Mouse (Mus musculus) limb, embryonic 15.5 days (tissue): Measurements from ENCODE around the gene Rhog. TPM values are rescaled to one million over a fixed set of nuclear protein-coding genes. Genes with fewer than 3 reads are reported as not detected.
"Not testable (repeated sequence)": the region's sequence is repeated elsewhere in the genome, so short reads cannot be mapped to it uniquely, and the experiment has no call there.

Source experiments
- ATAC-seq: fragments of 200-750 bp; cut with Nextera tagmentation; 2 replicates; pipeline ENCODE4 v1.8.0; 2017; ENCODE audit warnings: low read depth, moderate TSS enrichment; ENCODE audit not compliant: insufficient number of reproducible peaks, low FRiP score, low TSS enrichment
- H3K27ac ChIP-seq: fragments of 300-500 bp; sonication (generic); 2 replicates; pipeline ENCODE4 v1.5.1; 2015; ENCODE audit warnings: moderate library complexity, mild to moderate bottlenecking, inconsistent platforms
- H3K27me3 ChIP-seq: fragments of 300-500 bp; sonication (generic); 2 replicates; pipeline ENCODE4 v1.6.1; 2015; ENCODE audit warnings: inconsistent platforms
- H3K36me3 ChIP-seq: fragments of 300-500 bp; sonication (generic); 2 replicates; pipeline ENCODE4 v1.6.1; 2015; ENCODE audit warnings: inconsistent platforms
- H3K4me1 ChIP-seq: fragments of 300-500 bp; sonication (generic); 2 replicates; pipeline ENCODE4 v1.6.1; 2015; ENCODE audit warnings: inconsistent platforms
- H3K4me2 ChIP-seq: fragments of 300-500 bp; sonication (generic); 2 replicates; pipeline ENCODE4 v1.6.1; 2015; ENCODE audit warnings: mild to moderate bottlenecking, inconsistent platforms
- H3K4me3 ChIP-seq: fragments of 300-500 bp; sonication (generic); 2 replicates; pipeline ENCODE4 v1.5.1; 2015; ENCODE audit warnings: mild to moderate bottlenecking, inconsistent platforms
- H3K9ac ChIP-seq: fragments of 300-500 bp; sonication (generic); 2 replicates; pipeline ENCODE4 v1.6.1; 2015; ENCODE audit warnings: inconsistent platforms
- H3K9me3 ChIP-seq: fragments of 300-500 bp; sonication (generic); 2 replicates; pipeline ENCODE4 v1.6.1; 2016; ENCODE audit warnings: inconsistent platforms
- WGBS: fragments of 180-500 bp; shearing (Covaris S2); methylation state at CpG from one replicate; pipeline ENCODE4 v1.1.7; 2015; 5-methylcytosine and 5-hydroxymethylcytosine counted together
- polyA plus RNA-seq: library from polyadenylated mRNA; unstranded; fragments of >200 nt; fragmentation: Nextera tagmentation; extraction: Ambion mirVana; gene quantifications from 2 replicates; pipeline ENCODE4 v1.2.1, GENCODE M21; 2015

Gene Rhog
- polyA plus RNA-seq, 1 experiment from 2014 or later, result 65.2 TPM

- ATAC-seq, result peak; percentile 89
- Histone ChIP-seq H3K4me2 (peak overlapping the region; percentile 82), H3K27me3 (no peaks in the 10 kb centered on the region), H3K4me3 (peak overlapping the region; percentile 86), H3K4me1 (peaks cover 15% of the 10 kb centered on the region), H3K27ac (peak overlapping the region; percentile 78), H3K9ac (peak overlapping the region; percentile 48), H3K36me3 (no peaks in the 10 kb centered on the region), H3K9me3 (no peaks in the 10 kb centered on the region)
- 0% methylated on average over 34 of the region's 34 CpGs for WGBS
Measured at GRCm38 (mm10) chr7:102267113-102267579, 11.3 kb upstream of the Rhog start.

DNA sequence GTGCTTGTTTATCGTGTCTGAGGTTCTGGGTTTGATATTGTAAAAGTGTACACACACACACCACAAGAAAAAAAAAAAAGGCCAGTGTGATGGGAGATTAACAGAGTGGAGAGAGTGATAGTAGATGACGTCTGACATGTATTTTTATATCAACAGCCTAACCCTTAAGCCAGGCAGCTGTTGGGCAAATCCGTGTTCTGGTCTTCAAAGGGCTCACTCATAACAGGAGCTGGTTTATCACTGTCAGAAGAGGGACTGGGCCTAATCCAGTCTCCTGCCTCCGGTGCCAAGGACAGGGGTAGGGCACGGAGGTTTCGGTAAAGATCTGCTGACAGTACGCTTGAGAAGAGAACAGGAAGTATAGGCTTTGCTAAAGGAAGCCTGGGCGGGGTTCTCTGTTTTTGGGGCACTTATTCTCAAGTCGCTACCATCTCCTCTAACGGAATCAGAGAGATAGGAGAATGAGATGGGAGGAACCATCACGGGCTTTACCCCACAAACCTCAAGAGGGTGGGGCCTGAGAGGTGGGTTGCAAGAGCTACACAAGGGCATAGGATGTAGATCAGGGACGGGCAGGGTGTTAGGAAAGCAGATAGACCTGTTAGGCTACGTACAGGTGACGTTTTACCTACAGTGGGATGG lies 10.7 kb upstream of the Rhog start:
- H3K4me3 ChIP-seq, result peak overlapping the region; percentile 86
- peak overlapping the region; percentile 78; the same call in 1 of the 2 replicates for H3K27ac ChIP-seq
- peaks cover 15% of the 10 kb centered on the region for H3K4me1 ChIP-seq
- peak overlapping the region; percentile 82; the same call in 1 of the 2 replicates for H3K4me2 ChIP-seq
- WGBS, result 52% methylated on average over 14 of the region's 14 CpGs
- no peak overlapping the region for H3K9ac ChIP-seq
- no peaks in the 10 kb centered on the region for H3K36me3 ChIP-seq
- H3K27me3 ChIP-seq, result no peaks in the 10 kb centered on the region
- H3K9me3 ChIP-seq, result no peaks in the 10 kb centered on the region
- ATAC-seq, result no peak

GRCm38 (mm10) chr7:102266021-102266400 lies 10.2 kb upstream of the Rhog start:
- H3K27me3 ChIP-seq, H3K27ac ChIP-seq, H3K36me3 ChIP-seq, H3K9ac ChIP-seq, H3K9me3 ChIP-seq, ATAC-seq, H3K4me2 ChIP-seq, H3K4me3 ChIP-seq: not testable (repeated sequence)
- 90% methylated on average over 10 of the region's 10 CpGs for WGBS
- peaks cover 15% of the 10 kb centered on the region for H3K4me1 ChIP-seq

- no peak for ATAC-seq
- H3K9me3 ChIP-seq, result no peaks in the 10 kb centered on the region
- no peaks in the 10 kb centered on the region for H3K36me3 ChIP-seq
- WGBS, result 83% methylated on average over 2 of the region's 2 CpGs
- H3K9ac ChIP-seq, result no peak overlapping the region
- no peak overlapping the region for H3K27ac ChIP-seq
- H3K4me2 ChIP-seq, result no peak overlapping the region
- no peaks in the 10 kb centered on the region for H3K27me3 ChIP-seq
- H3K4me3 ChIP-seq, result no peak overlapping the region
- peaks cover 5% of the 10 kb centered on the region; the same call in 1 of the 2 replicates for H3K4me1 ChIP-seq
Measured at GRCm38 (mm10) chr7:102263020-102263419, 7.2 kb upstream of the Rhog start.

DNA sequence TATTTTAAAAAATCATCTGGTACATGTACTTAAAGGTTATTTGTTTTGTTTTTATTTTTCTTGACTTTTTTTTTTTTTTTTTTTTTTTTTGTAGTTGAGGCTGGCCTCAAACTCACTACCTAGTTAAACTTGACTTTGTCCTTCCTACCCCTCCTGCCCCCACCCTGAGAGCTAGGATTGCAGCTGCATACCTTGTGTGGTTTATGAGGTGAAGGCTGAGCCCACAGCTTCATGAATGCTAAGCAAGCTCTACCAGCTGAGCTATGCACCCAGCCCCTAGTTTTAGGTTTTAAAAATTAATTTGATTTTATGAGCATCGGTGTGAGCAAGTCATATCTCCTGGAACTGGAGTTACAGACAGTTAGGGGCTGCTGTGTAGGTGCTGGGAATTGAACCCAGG lies 4.7 kb upstream of the Rhog start:
- H3K9me3 ChIP-seq, result no peaks in the 10 kb centered on the region
- no peaks in the 10 kb centered on the region for H3K27me3 ChIP-seq
- H3K4me2 ChIP-seq, result no peak overlapping the region
- 73% methylated on average over 1 of the region's 1 CpGs for WGBS
- no peak overlapping the region for H3K4me3 ChIP-seq
- H3K27ac ChIP-seq, result no peak overlapping the region
- no peaks in the 10 kb centered on the region for H3K4me1 ChIP-seq
- H3K36me3 ChIP-seq, result no peaks in the 10 kb centered on the region
- no peak overlapping the region for H3K9ac ChIP-seq
- no peak for ATAC-seq

DNA sequence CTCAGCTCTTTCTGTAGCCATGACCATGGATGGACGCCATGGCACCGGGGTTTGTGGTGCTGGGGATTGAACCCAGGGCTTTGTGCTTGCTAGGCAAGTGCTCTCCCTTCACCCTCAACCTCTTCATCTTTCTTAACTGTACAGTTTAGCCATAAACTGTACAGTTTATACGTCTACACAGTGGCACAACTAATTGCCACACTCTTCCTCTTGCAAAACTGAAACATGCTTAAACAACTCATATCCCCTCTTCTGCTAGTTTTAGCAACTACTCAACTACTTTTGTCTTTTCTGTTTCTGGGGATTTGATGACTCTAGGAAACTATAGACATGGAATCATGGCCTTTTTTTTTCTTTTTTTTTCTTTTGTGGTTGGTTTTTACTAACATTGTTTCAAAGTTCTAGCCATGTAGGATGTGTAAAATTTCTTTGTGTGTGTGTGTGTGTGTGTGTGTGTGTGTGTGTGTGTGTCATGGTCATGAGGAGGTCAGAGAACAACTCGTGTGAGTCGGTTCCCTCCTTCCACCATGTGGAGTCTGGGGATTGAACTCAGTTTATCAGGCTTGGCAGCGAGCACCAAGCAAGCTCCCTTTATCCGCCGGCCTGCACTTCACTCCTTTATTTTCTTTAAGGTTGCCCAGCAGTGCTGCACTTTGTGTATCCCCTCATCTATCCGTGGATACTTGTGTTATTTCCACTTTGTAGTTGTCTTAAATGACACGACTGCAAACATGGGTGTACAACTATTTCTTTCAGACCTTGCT lies 4.0 kb upstream of the Rhog start:
- no peaks in the 10 kb centered on the region for H3K4me1 ChIP-seq
- no peak overlapping the region for H3K4me2 ChIP-seq
- no peak overlapping the region for H3K27ac ChIP-seq
- no peaks in the 10 kb centered on the region for H3K36me3 ChIP-seq
- WGBS, result 71% methylated on average over 10 of the region's 10 CpGs
- no peaks in the 10 kb centered on the region for H3K9me3 ChIP-seq
- H3K27me3 ChIP-seq, result no peaks in the 10 kb centered on the region
- H3K4me3 ChIP-seq, result no peak overlapping the region
- H3K9ac ChIP-seq, result no peak overlapping the region
- ATAC-seq, result no peak

GRCm38 (mm10) chr7:102258753-102259152 lies 2.9 kb upstream of the Rhog start:
- H3K4me3 ChIP-seq, result no peak overlapping the region
- no peak overlapping the region for H3K9ac ChIP-seq
- no peak for ATAC-seq
- no peaks in the 10 kb centered on the region for H3K36me3 ChIP-seq
- WGBS, result 61% methylated on average over 3 of the region's 3 CpGs
- H3K27ac ChIP-seq, result no peak overlapping the region
- H3K4me2 ChIP-seq, result no peak overlapping the region
- no peaks in the 10 kb centered on the region for H3K9me3 ChIP-seq
- no peaks in the 10 kb centered on the region for H3K4me1 ChIP-seq
- no peaks in the 10 kb centered on the region for H3K27me3 ChIP-seq

DNA sequence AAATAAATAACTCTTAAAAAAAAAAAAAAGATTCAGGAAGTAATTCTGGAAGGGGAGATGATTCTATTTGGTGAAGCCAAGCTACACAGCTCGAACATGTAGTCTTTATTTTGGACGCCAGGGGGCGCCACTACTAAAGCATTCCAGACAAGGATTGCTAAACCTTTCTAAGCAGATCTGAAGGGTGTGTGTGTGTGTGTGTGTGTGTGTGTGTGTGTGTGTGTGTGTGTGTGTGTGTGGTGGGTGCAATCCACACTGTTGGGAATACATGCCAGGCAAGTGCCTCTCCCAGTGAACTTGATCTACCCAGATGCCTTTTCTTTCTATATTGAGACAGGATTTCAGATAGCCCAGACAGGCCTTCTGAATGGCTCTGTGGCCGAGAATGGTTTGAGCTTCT lies 2.3 kb upstream of the Rhog start:
- Histone ChIP-seq H3K4me1 (no peaks in the 10 kb centered on the region), H3K9ac (no peak overlapping the region), H3K27ac (no peak overlapping the region), H3K4me2 (no peak overlapping the region), H3K9me3 (no peaks in the 10 kb centered on the region), H3K27me3 (no peaks in the 10 kb centered on the region), H3K36me3 (no peaks in the 10 kb centered on the region), H3K4me3 (no peak overlapping the region)
- no peak for ATAC-seq
- WGBS, result 17% methylated on average over 4 of the region's 4 CpGs

DNA sequence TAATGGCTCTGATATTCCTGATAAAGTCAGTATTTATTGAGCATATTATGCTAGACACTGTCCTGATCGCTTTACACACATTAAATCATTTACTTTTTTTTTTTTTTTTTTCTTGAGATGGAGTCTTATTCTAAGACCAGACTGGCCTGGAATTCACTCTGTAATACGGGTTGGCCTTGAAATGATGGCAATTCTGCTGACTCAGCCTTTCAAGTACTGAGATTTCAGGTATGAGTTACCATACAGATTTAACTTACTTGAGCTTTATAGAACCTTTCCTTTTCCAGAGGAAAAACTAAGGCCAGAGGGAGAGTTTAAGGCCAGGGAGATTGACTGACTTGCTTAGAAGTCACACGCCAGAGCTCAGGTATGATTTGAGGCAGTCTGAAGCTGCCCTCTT lies 782 bp upstream of the Rhog start:
- no peaks in the 10 kb centered on the region for H3K9me3 ChIP-seq
- ATAC-seq, result no peak
- no peak overlapping the region for H3K4me2 ChIP-seq
- H3K9ac ChIP-seq, result no peak overlapping the region
- H3K27me3 ChIP-seq, result no peaks in the 10 kb centered on the region
- no peak overlapping the region for H3K4me3 ChIP-seq
- H3K4me1 ChIP-seq, result no peaks in the 10 kb centered on the region
- H3K27ac ChIP-seq, result no peak overlapping the region
- 82% methylated on average over 3 of the region's 3 CpGs for WGBS
- no peaks in the 10 kb centered on the region for H3K36me3 ChIP-seq

GRCm38 (mm10) chr7:102253631-102254030 lies 2.2 kb downstream of the Rhog start:
- Histone ChIP-seq H3K27ac (no peak overlapping the region), H3K36me3 (no peaks in the 10 kb centered on the region), H3K4me2 (no peak overlapping the region), H3K4me3 (no peak overlapping the region), H3K9ac (no peak overlapping the region), H3K9me3 (no peaks in the 10 kb centered on the region), H3K27me3 (no peaks in the 10 kb centered on the region), H3K4me1 (peaks cover 13% of the 10 kb centered on the region)
- WGBS, result 67% methylated on average over 1 of the region's 1 CpGs
- ATAC-seq, result no peak

GRCm38 (mm10) chr7:102250631-102251214 lies 5.1 kb downstream of the Rhog start:
- peak overlapping the region; percentile 72 for H3K4me2 ChIP-seq
- peak; percentile 56 for ATAC-seq
- under 1% methylated on average over 33 of the region's 33 CpGs for WGBS
- no peaks in the 10 kb centered on the region for H3K9me3 ChIP-seq
- H3K4me3 ChIP-seq, result peak overlapping the region; percentile 87
- peak overlapping the region; percentile 99 for H3K27ac ChIP-seq
- peak overlapping the region; percentile 95 for H3K9ac ChIP-seq
- H3K27me3 ChIP-seq, result no peaks in the 10 kb centered on the region
- H3K4me1 ChIP-seq, result peaks cover 42% of the 10 kb centered on the region
- H3K36me3 ChIP-seq, result no peaks in the 10 kb centered on the region
